Mouse (Mus musculus) right cerebral cortex, postnatal 4 days (tissue): ENCODE measurements around the gene Nutf2.

Experiments used
- DNase-seq: peaks from one replicate; pipeline ENCODE4 v3.0.0-alpha.2; 2022

Gene Nutf2

GRCm38 (mm10) chr8:105855248-105856167 is 4.9 kb upstream of the Nutf2 start:
- DNase-seq: peak; percentile 60

- no peak for DNase-seq
These were observed 4.1 kb upstream of the Nutf2 start for GRCm38 (mm10) chr8:105856168-105856835.

GRCm38 (mm10) chr8:105858495-105858894 is 1.9 kb upstream of the Nutf2 start:
- no peak for DNase-seq

- DNase-seq: no peak
These were observed 1.1 kb upstream of the Nutf2 start for GRCm38 (mm10) chr8:105859314-105859713.

- DNase-seq: no peak
These were observed 1.6 kb downstream of the Nutf2 start for GRCm38 (mm10) chr8:105861951-105862350.

GRCm38 (mm10) chr8:105866364-105867029 is 6.1 kb downstream of the Nutf2 start:
- no peak for DNase-seq

GRCm38 (mm10) chr8:105874301-105874700 is 13.9 kb downstream of the Nutf2 start:
- DNase-seq: no peak

GRCm38 (mm10) chr8:105880754-105881520 is 20.6 kb downstream of the Nutf2 start, which contains the start of gene Edc4:
Gene Edc4, plus strand, starts transcription at chr8:105880881.
- peak; percentile 84 for DNase-seq

GRCm38 (mm10) chr8:105889756-105890465 is 29.5 kb downstream of the Nutf2 start:
- DNase-seq: no peak

GRCm38 (mm10) chr8:105890870-105891269 is 30.5 kb downstream of the Nutf2 start:
- no peak for DNase-seq

- DNase-seq: peak; percentile 29
These were observed 32.1 kb downstream of the Nutf2 start for GRCm38 (mm10) chr8:105892432-105892831.

- DNase-seq: peak; percentile 66
These were observed 33.0 kb downstream of the Nutf2 start, which contains the start of gene Nrn1l for GRCm38 (mm10) chr8:105893339-105893738. Gene Nrn1l, plus strand, starts transcription at chr8:105893567.

- no peak for DNase-seq
These were observed 37.6 kb downstream of the Nutf2 start for GRCm38 (mm10) chr8:105897801-105898480.

- peak; percentile 94 for DNase-seq
These were observed 40.0 kb downstream of the Nutf2 start, which contains the start of gene Pskh1 for GRCm38 (mm10) chr8:105900180-105900940. Gene Pskh1, plus strand, starts transcription at chr8:105900441.

GRCm38 (mm10) chr8:105900941-105901616 is 40.7 kb downstream of the Nutf2 start:
- no peak for DNase-seq

GRCm38 (mm10) chr8:105919390-105919789 is 59.0 kb downstream of the Nutf2 start:
- DNase-seq: no peak

GRCm38 (mm10) chr8:105925123-105925522 is 64.7 kb downstream of the Nutf2 start:
- no peak for DNase-seq
